Mouse (Mus musculus): ENCODE data around the gene Zbtb16. TPM values are rescaled to one million over a fixed set of nuclear protein-coding genes. Genes with fewer than 3 reads are reported as not detected.
A peak's percentile ranks its signal among the peaks of the same experiment; 100 is the strongest.

Zbtb16 gene
- polyA plus RNA-seq, 1 experiment from 2014 or later, result 5.4 TPM

DNA sequence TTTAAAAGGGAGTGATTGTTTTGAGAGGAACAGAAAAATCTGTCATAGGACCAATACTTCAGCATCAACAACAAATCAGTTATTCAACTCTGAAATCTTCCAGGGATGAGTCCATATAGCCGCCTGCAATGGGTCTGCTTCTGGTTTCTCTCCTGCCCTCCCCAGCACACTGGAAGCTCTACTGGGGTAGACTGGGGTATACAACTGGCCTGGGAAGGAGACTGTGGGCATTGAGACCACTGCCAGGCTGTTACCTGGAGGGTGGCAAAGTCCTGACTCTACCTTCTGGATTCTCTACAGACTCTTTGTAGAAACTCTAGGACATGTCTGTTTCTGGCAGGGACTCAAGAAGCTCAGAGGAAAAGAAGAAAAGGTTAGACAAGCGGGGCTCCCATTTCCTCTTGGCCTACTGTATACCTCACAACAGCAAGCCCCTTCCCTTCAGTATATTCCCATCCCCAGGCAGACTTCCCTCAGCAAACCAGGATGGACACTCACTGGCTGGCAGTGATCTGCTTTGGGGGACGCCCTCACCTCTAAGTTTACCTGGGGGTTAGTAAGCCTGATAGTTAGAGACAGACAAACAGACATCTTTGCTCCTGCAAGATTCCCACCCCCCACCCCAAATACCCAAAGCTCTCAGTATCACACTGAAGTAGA, 113.6 kb downstream of the Zbtb16 start:
- peaks cover 10% of the 10 kb centered on the region for H3K4me1 ChIP-seq (ENCODE audit: control insufficient read depth, insufficient read depth, low read length)
- no peaks in the 10 kb centered on the region for H3K36me3 ChIP-seq (ENCODE audit: control insufficient read depth, insufficient read depth, low read length)
- H3K4me3 ChIP-seq (ENCODE audit: low read depth, low read length), result no peak overlapping the region
- H3K27ac ChIP-seq (ENCODE audit: low read length), result no peak overlapping the region
- H3K27me3 ChIP-seq (ENCODE audit: control insufficient read depth, insufficient read depth, low read depth, low read length), result no peaks in the 10 kb centered on the region
- no peak overlapping the region for H3K9ac ChIP-seq (ENCODE audit: low read depth, low read length)
- H3K9me3 ChIP-seq (replicated peaks; ENCODE audit: control insufficient read depth, low read length, poor library complexity, severe bottlenecking), result no peaks in the 10 kb centered on the region
- H3K4me2 ChIP-seq (ENCODE audit: low read length), result no peak overlapping the region
- 92% methylated on average over 3 of the region's 3 CpGs for WGBS
- ATAC-seq, result no peak

GRCm38 (mm10) chr9:48721655-48722054, 114.4 kb downstream of the Zbtb16 start:
- no peak overlapping the region for H3K9ac ChIP-seq (ENCODE audit: low read depth, low read length)
- no peaks in the 10 kb centered on the region for H3K9me3 ChIP-seq (replicated peaks; ENCODE audit: control insufficient read depth, low read length, poor library complexity, severe bottlenecking)
- H3K4me3 ChIP-seq (ENCODE audit: low read depth, low read length), result no peak overlapping the region
- ATAC-seq, result no peak
- no peaks in the 10 kb centered on the region for H3K27me3 ChIP-seq (ENCODE audit: control insufficient read depth, insufficient read depth, low read depth, low read length)
- peaks cover 10% of the 10 kb centered on the region for H3K4me1 ChIP-seq (ENCODE audit: control insufficient read depth, insufficient read depth, low read length)
- WGBS, result 92% methylated on average over 6 of the region's 6 CpGs
- no peaks in the 10 kb centered on the region for H3K36me3 ChIP-seq (ENCODE audit: control insufficient read depth, insufficient read depth, low read length)
- H3K27ac ChIP-seq (ENCODE audit: low read length), result no peak overlapping the region
- H3K4me2 ChIP-seq (ENCODE audit: low read length), result no peak overlapping the region

DNA sequence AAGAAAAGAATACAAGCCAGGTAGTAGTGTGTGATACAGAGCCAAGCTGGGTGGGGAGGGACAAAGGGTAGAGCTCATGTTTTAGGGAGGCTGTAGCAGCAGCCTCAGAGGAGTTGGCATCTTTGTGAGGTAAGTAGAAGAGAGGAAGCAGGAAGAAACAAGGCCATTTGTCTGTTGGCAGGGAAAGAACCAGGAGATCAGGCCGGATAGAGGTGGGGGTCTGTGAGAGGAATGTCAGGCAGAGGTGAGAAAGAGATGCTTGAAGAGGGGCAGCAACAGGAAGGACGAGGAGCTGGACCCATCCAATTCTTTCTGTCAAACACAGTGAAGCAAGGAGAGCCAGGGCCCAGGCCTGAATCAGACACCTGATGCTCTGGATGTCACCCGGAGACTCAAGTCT, 114.8 kb downstream of the Zbtb16 start:
- H3K4me3 ChIP-seq (ENCODE audit: low read depth, low read length), result no peak overlapping the region
- H3K4me1 ChIP-seq (ENCODE audit: control insufficient read depth, insufficient read depth, low read length), result peaks cover 10% of the 10 kb centered on the region
- no peak overlapping the region for H3K27ac ChIP-seq (ENCODE audit: low read length)
- 85% methylated on average over 3 of the region's 3 CpGs for WGBS
- H3K4me2 ChIP-seq (ENCODE audit: low read length), result no peak overlapping the region
- no peak for ATAC-seq
- no peaks in the 10 kb centered on the region for H3K9me3 ChIP-seq (replicated peaks; ENCODE audit: control insufficient read depth, low read length, poor library complexity, severe bottlenecking)
- no peak overlapping the region for H3K9ac ChIP-seq (ENCODE audit: low read depth, low read length)
- H3K27me3 ChIP-seq (ENCODE audit: control insufficient read depth, insufficient read depth, low read depth, low read length), result no peaks in the 10 kb centered on the region
- H3K36me3 ChIP-seq (ENCODE audit: control insufficient read depth, insufficient read depth, low read length), result no peaks in the 10 kb centered on the region

GRCm38 (mm10) chr9:48720251-48720963, 115.6 kb downstream of the Zbtb16 start:
- no peak overlapping the region for H3K9ac ChIP-seq (ENCODE audit: low read depth, low read length)
- no peak overlapping the region for H3K4me2 ChIP-seq (ENCODE audit: low read length)
- H3K27me3 ChIP-seq (ENCODE audit: control insufficient read depth, insufficient read depth, low read depth, low read length), result no peaks in the 10 kb centered on the region
- no peaks in the 10 kb centered on the region for H3K9me3 ChIP-seq (replicated peaks; ENCODE audit: control insufficient read depth, low read length, poor library complexity, severe bottlenecking)
- no peak for ATAC-seq
- no peaks in the 10 kb centered on the region for H3K36me3 ChIP-seq (ENCODE audit: control insufficient read depth, insufficient read depth, low read length)
- WGBS, result 70% methylated on average over 12 of the region's 12 CpGs
- H3K4me1 ChIP-seq (ENCODE audit: control insufficient read depth, insufficient read depth, low read length), result peaks cover 10% of the 10 kb centered on the region
- no peak overlapping the region for H3K4me3 ChIP-seq (ENCODE audit: low read depth, low read length)
- peak overlapping the region; percentile 25; the same call in 1 of the 2 replicates for H3K27ac ChIP-seq (ENCODE audit: low read length)

DNA sequence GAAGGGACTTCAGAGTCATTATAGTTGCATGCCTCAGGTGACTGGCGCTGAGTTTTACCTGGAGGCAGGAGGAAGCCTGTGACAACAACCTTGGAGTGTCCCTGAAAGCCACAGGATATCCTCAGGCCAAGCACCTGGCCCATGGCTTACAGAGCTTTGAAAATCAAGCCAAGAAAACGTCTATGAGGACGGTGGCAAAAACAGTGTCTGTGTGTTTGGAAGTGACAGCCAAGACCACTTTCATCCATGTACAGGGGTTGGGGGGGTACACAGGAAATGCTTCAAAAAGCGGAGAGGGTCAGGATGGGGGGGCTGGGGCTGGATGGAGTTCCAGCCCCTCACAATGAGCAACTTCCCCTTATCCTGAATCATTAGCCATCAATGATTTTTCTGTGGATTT, 116.4 kb downstream of the Zbtb16 start:
- ATAC-seq, result no peak; the same call in 1 of the 2 replicates
- peak overlapping the region; percentile 28; the same call in 1 of the 2 replicates for H3K27ac ChIP-seq (ENCODE audit: low read length)
- H3K36me3 ChIP-seq (ENCODE audit: control insufficient read depth, insufficient read depth, low read length), result no peaks in the 10 kb centered on the region
- WGBS, result 58% methylated on average over 4 of the region's 4 CpGs
- no peak overlapping the region for H3K4me2 ChIP-seq (ENCODE audit: low read length)
- H3K4me3 ChIP-seq (ENCODE audit: low read depth, low read length), result no peak overlapping the region
- H3K27me3 ChIP-seq (ENCODE audit: control insufficient read depth, insufficient read depth, low read depth, low read length), result no peaks in the 10 kb centered on the region
- no peaks in the 10 kb centered on the region for H3K9me3 ChIP-seq (replicated peaks; ENCODE audit: control insufficient read depth, low read length, poor library complexity, severe bottlenecking)
- H3K4me1 ChIP-seq (ENCODE audit: control insufficient read depth, insufficient read depth, low read length), result peaks cover 10% of the 10 kb centered on the region
- no peak overlapping the region for H3K9ac ChIP-seq (ENCODE audit: low read depth, low read length)

DNA sequence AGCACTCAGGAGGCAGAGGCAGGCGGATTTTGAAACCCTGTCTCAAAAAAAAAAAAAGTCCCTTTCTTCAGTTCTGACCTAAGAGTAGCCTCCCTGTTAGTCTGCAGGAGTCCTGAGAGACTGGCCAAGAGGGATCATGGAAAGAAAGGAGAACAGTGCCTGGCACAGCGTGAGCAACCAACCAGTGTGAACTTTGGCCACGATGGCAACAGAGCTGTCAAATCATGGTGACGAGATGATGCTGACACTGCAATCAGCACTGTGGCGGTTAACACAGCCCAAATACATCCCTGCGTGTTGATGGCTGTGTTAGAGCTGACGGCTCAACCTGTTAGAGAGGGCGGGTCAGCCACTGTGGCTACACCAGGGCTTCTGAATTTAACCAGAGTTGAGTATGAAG, 119.5 kb downstream of the Zbtb16 start:
- no peaks in the 10 kb centered on the region for H3K36me3 ChIP-seq (ENCODE audit: control insufficient read depth, insufficient read depth, low read length)
- 80% methylated on average over 8 of the region's 8 CpGs for WGBS
- no peak overlapping the region for H3K27ac ChIP-seq (ENCODE audit: low read length)
- no peaks in the 10 kb centered on the region; the same call in 1 of the 2 replicates for H3K4me1 ChIP-seq (ENCODE audit: control insufficient read depth, insufficient read depth, low read length)
- no peak overlapping the region for H3K9ac ChIP-seq (ENCODE audit: low read depth, low read length)
- H3K9me3 ChIP-seq (replicated peaks; ENCODE audit: control insufficient read depth, low read length, poor library complexity, severe bottlenecking), result no peaks in the 10 kb centered on the region
- no peak for ATAC-seq
- no peak overlapping the region for H3K4me3 ChIP-seq (ENCODE audit: low read depth, low read length)
- H3K27me3 ChIP-seq (ENCODE audit: control insufficient read depth, insufficient read depth, low read depth, low read length), result no peaks in the 10 kb centered on the region
- no peak overlapping the region for H3K4me2 ChIP-seq (ENCODE audit: low read length)

DNA sequence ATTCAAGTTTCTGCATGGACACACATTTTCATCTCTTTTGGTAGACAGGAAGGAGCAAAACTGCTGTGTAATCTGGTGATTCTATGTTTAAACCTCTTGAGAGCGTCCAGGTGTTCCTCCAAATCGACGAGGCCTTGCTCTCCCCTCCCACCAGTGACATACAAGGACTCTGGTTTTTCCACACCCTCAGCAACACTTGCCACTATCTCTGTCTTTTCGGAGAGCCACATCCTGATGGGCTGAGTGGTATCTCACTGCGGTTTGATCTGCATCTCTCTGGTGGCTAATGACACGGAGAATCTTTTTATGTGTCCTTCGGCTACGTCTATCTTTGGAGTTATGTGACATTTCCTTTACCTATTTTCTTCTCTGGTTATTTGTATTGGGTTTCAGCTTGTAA, 121.0 kb downstream of the Zbtb16 start:
- no peak overlapping the region for H3K9ac ChIP-seq (ENCODE audit: low read depth, low read length)
- no peak overlapping the region for H3K4me2 ChIP-seq (ENCODE audit: low read length)
- no peak overlapping the region for H3K4me3 ChIP-seq (ENCODE audit: low read depth, low read length)
- no peak for ATAC-seq
- no peaks in the 10 kb centered on the region for H3K9me3 ChIP-seq (replicated peaks; ENCODE audit: control insufficient read depth, low read length, poor library complexity, severe bottlenecking)
- H3K27ac ChIP-seq (ENCODE audit: low read length), result no peak overlapping the region
- no peaks in the 10 kb centered on the region for H3K36me3 ChIP-seq (ENCODE audit: control insufficient read depth, insufficient read depth, low read length)
- 88% methylated on average over 8 of the region's 8 CpGs for WGBS
- peaks cover 9% of the 10 kb centered on the region for H3K4me1 ChIP-seq (ENCODE audit: control insufficient read depth, insufficient read depth, low read length)
- H3K27me3 ChIP-seq (ENCODE audit: control insufficient read depth, insufficient read depth, low read depth, low read length), result no peaks in the 10 kb centered on the region

DNA sequence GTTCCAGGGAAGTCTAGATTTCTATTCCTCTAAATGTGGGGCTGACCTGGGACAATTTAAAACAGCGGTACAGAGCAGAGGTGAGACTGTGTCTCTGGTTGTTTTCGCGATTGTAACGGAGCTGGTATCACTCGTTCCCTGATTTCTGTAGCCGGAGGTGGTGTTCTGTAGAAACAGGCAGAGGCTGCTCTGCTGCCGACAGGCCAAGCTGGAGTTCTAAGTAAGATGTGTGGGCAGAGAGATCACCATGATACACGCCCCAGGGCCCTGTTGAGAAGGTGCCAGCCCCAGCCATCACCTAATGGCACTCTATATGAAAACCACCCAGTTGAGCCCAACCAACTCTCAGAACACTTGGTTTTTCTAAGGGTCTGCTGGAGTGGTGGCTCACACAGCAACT, 122.2 kb downstream of the Zbtb16 start:
- no peak overlapping the region for H3K27ac ChIP-seq (ENCODE audit: low read length)
- ATAC-seq, result no peak
- 95% methylated on average over 8 of the region's 8 CpGs for WGBS
- no peaks in the 10 kb centered on the region for H3K27me3 ChIP-seq (ENCODE audit: control insufficient read depth, insufficient read depth, low read depth, low read length)
- no peaks in the 10 kb centered on the region for H3K36me3 ChIP-seq (ENCODE audit: control insufficient read depth, insufficient read depth, low read length)
- H3K9me3 ChIP-seq (replicated peaks; ENCODE audit: control insufficient read depth, low read length, poor library complexity, severe bottlenecking), result no peaks in the 10 kb centered on the region
- no peak overlapping the region for H3K4me2 ChIP-seq (ENCODE audit: low read length)
- no peak overlapping the region for H3K4me3 ChIP-seq (ENCODE audit: low read depth, low read length)
- H3K9ac ChIP-seq (ENCODE audit: low read depth, low read length), result no peak overlapping the region
- H3K4me1 ChIP-seq (ENCODE audit: control insufficient read depth, insufficient read depth, low read length), result peaks cover 9% of the 10 kb centered on the region

- Histone ChIP-seq H3K9me3 (replicated peaks; ENCODE audit: control insufficient read depth, low read length, poor library complexity, severe bottlenecking) (no peaks in the 10 kb centered on the region), H3K9ac (ENCODE audit: low read depth, low read length) (no peak overlapping the region), H3K4me1 (ENCODE audit: control insufficient read depth, insufficient read depth, low read length) (peaks cover 9% of the 10 kb centered on the region), H3K36me3 (ENCODE audit: control insufficient read depth, insufficient read depth, low read length) (no peaks in the 10 kb centered on the region), H3K4me3 (ENCODE audit: low read depth, low read length) (no peak overlapping the region), H3K4me2 (ENCODE audit: low read length) (no peak overlapping the region), H3K27ac (ENCODE audit: low read length) (no peak overlapping the region), H3K27me3 (ENCODE audit: control insufficient read depth, insufficient read depth, low read depth, low read length) (no peaks in the 10 kb centered on the region)
- no peak for ATAC-seq
- 90% methylated on average over 13 of the region's 13 CpGs for WGBS
Measured at GRCm38 (mm10) chr9:48712985-48713765, 122.8 kb downstream of the Zbtb16 start.
